Mouse (Mus musculus) limb, embryonic 13.5 days (tissue): ENCODE measurements around the gene Chd4. TPM values are rescaled to one million over a fixed set of nuclear protein-coding genes. Genes with fewer than 3 reads are reported as not detected.
A peak's percentile ranks its signal among the peaks of the same experiment; 100 is the strongest.

Experiments used
- ATAC-seq: fragments of 200-750 bp; cut with Nextera tagmentation; 2 replicates; pipeline ENCODE4 v1.8.0; 2017; ENCODE audit warnings: low read depth, moderate number of reproducible peaks, moderate TSS enrichment; ENCODE audit not compliant: low FRiP score
- H3K27ac ChIP-seq: fragments of 300-500 bp; sonication (generic); 2 replicates; pipeline ENCODE4 v1.5.1; 2015; ENCODE audit warnings: inconsistent platforms, mild to moderate bottlenecking, moderate library complexity
- H3K27me3 ChIP-seq: fragments of 300-500 bp; sonication (generic); 2 replicates; pipeline ENCODE4 v1.6.1; 2015; ENCODE audit warnings: mild to moderate bottlenecking, inconsistent platforms
- H3K36me3 ChIP-seq: fragments of 300-500 bp; sonication (generic); 2 replicates; pipeline ENCODE4 v1.6.1; 2015; ENCODE audit warnings: inconsistent platforms, mild to moderate bottlenecking, moderate library complexity
- H3K4me1 ChIP-seq: fragments of 300-500 bp; sonication (generic); 2 replicates; pipeline ENCODE4 v1.6.1; 2015; ENCODE audit warnings: inconsistent platforms
- H3K4me2 ChIP-seq: fragments of 300-500 bp; sonication (generic); replicated peaks from 2 replicates; pipeline ENCODE4 v1.6.1; 2015; ENCODE audit warnings: inconsistent platforms, mild to moderate bottlenecking, moderate library complexity
- H3K4me3 ChIP-seq: fragments of 300-500 bp; sonication (generic); 2 replicates; pipeline ENCODE4 v1.5.1; 2015; ENCODE audit warnings: moderate library complexity, mild to moderate bottlenecking, inconsistent platforms
- H3K9ac ChIP-seq: fragments of 300-500 bp; sonication (generic); 2 replicates; pipeline ENCODE4 v1.6.1; 2015; ENCODE audit warnings: mild to moderate bottlenecking, inconsistent platforms
- H3K9me3 ChIP-seq: fragments of 300-500 bp; sonication (generic); 2 replicates; pipeline ENCODE4 v1.6.1; 2016; ENCODE audit warnings: inconsistent platforms
- WGBS: fragments of 180-500 bp; shearing (Covaris S2); methylation state at CpG from one replicate; pipeline ENCODE4 v1.1.7; 2015; 5-methylcytosine and 5-hydroxymethylcytosine counted together
- microRNA-seq: library from miRNA; unstranded; fragments of <30 nt; microRNA quantifications from one replicate; pipeline ENCODE4, GENCODE M21; 2016
- polyA plus RNA-seq: library from polyadenylated mRNA; unstranded; fragments of >200 nt; fragmentation: Nextera tagmentation; extraction: Ambion mirVana; gene quantifications from 2 replicates; pipeline ENCODE4 v1.2.1, GENCODE M21; 2015

Gene Chd4
- polyA plus RNA-seq, 1 experiment from 2014 or later, result 86.8 TPM

- no peaks in the 10 kb centered on the region for H3K27me3 ChIP-seq
- H3K4me2 ChIP-seq, result peak within 1 kb of the TSS; percentile 84
- WGBS, result under 1% methylated on average over 18 of the region's 18 CpGs
- H3K27ac ChIP-seq, result peak within 1 kb of the TSS; percentile 95
- H3K4me3 ChIP-seq, result peak within 1 kb of the TSS; percentile 97
- H3K4me1 ChIP-seq, result peaks cover 45% of the 10 kb centered on the region
- H3K9ac ChIP-seq, result peak within 1 kb of the TSS; percentile 98
- H3K9me3 ChIP-seq, result no peaks in the 10 kb centered on the region
- peaks cover 63% of the 10 kb centered on the region for H3K36me3 ChIP-seq
- peak; percentile 26 for ATAC-seq
Observed at GRCm38 (mm10) chr6:125166051-125166751, 70.4 kb downstream of the Chd4 start, which contains the start of gene Gapdh. Gene Gapdh, minus strand, starts transcription at chr6:125166467.

- H3K4me1 ChIP-seq, result peaks cover 40% of the 10 kb centered on the region
- H3K36me3 ChIP-seq, result peaks cover 66% of the 10 kb centered on the region
- H3K9me3 ChIP-seq, result no peaks in the 10 kb centered on the region
- peak; percentile 12 for ATAC-seq
- peak overlapping the region; percentile 97 for H3K4me3 ChIP-seq
- peak overlapping the region; percentile 93 for H3K27ac ChIP-seq
- H3K9ac ChIP-seq, result peak overlapping the region; percentile 67
- 20% methylated on average over 10 of the region's 10 CpGs for WGBS
- H3K27me3 ChIP-seq, result no peaks in the 10 kb centered on the region
- H3K4me2 ChIP-seq, result peak overlapping the region; percentile 84
Observed at GRCm38 (mm10) chr6:125166861-125167650, 71.3 kb downstream of the Chd4 start.

DNA sequence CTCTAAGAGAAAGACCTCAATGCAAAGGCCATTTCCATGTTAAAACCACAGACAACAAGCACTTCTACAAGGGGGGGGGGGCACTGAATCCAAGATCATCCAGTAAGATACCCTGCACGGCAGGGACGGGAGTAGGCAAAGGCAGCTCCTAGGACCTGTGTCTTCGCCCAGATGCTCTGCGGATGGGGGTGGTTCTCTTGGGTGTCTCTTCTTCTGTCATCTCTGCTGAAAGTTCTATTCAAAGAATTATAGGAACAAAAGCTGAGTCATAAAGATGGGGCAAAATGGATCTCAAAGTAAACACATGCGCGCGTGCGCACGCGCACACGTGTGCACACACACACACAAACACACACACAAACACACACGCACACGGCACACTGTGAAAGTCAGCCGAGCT lies 72.3 kb downstream of the Chd4 start:
- no peaks in the 10 kb centered on the region for H3K9me3 ChIP-seq
- ATAC-seq, result no peak
- no peak overlapping the region for H3K27ac ChIP-seq
- WGBS, result 92% methylated on average over 14 of the region's 14 CpGs
- no peak overlapping the region for H3K4me2 ChIP-seq
- peaks cover 70% of the 10 kb centered on the region for H3K36me3 ChIP-seq
- H3K27me3 ChIP-seq, result no peaks in the 10 kb centered on the region
- H3K9ac ChIP-seq, result 0 out of 2 replicates have a peak overlapping the region, but pooled peaks have one; percentile 4
- H3K4me3 ChIP-seq, result no peak overlapping the region
- H3K4me1 ChIP-seq, result peaks cover 34% of the 10 kb centered on the region

- Histone ChIP-seq H3K27me3 (no peaks in the 10 kb centered on the region), H3K9ac (no peak overlapping the region; the same call in 1 of the 2 replicates), H3K9me3 (no peaks in the 10 kb centered on the region), H3K4me2 (no peak overlapping the region), H3K36me3 (peaks cover 80% of the 10 kb centered on the region), H3K4me3 (no peak overlapping the region), H3K27ac (no peak overlapping the region), H3K4me1 (peaks cover 22% of the 10 kb centered on the region)
- ATAC-seq, result no peak
- 83% methylated on average over 6 of the region's 6 CpGs for WGBS
Observed at GRCm38 (mm10) chr6:125170194-125170593, 74.4 kb downstream of the Chd4 start.

DNA sequence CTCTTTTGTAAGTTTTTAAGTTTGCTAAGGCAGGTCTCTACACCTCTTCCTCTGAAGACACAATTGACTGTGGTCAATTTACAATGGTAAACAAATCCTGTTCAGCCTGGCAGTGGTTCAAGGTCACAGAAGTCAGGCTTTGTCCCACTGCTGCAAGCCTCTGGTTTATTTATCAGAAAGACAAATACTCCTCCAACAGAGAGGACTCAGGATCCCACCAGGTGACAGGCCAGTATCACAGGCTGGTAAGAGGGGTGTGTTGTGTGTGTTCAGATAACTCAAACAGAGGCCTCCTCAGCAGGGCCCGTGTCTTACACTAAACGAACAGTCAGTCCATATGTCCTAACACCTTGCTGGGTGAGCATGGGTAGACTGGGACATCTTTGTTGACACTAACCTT lies 76.7 kb downstream of the Chd4 start:
- Histone ChIP-seq H3K9me3 (no peaks in the 10 kb centered on the region), H3K27ac (no peak overlapping the region), H3K36me3 (peaks cover 100% of the 10 kb centered on the region), H3K4me2 (no peak overlapping the region), H3K4me1 (peaks cover 4% of the 10 kb centered on the region), H3K4me3 (no peak overlapping the region), H3K9ac (no peak overlapping the region), H3K27me3 (no peaks in the 10 kb centered on the region)
- 91% methylated on average over 2 of the region's 2 CpGs for WGBS
- ATAC-seq, result no peak

DNA sequence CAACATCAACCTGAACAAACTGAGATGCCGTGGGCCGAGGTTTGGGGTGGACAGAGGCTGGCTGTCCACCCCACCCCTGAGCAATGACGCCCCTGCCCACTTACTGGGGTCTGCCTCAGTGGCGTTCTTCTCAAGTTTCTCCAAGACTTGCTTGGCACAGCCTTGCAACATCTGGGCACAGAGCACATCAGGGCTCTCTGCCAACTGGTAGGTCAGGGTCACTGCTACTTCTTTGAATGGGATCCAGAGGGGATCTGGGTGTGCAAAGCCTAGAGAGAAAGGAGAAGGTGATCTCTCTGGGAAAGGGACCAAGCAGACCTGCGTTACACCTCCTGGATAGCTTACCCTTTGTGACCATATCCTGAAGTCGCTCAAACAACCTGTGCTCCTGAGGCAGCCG lies 77.5 kb downstream of the Chd4 start:
- H3K9me3 ChIP-seq, result no peaks in the 10 kb centered on the region
- no peaks in the 10 kb centered on the region for H3K4me1 ChIP-seq
- H3K4me2 ChIP-seq, result no peak overlapping the region
- H3K27ac ChIP-seq, result no peak overlapping the region
- no peak for ATAC-seq
- peaks cover 100% of the 10 kb centered on the region for H3K36me3 ChIP-seq
- H3K4me3 ChIP-seq, result no peak overlapping the region
- WGBS, result 94% methylated on average over 7 of the region's 7 CpGs
- no peak overlapping the region for H3K9ac ChIP-seq
- H3K27me3 ChIP-seq, result no peaks in the 10 kb centered on the region

DNA sequence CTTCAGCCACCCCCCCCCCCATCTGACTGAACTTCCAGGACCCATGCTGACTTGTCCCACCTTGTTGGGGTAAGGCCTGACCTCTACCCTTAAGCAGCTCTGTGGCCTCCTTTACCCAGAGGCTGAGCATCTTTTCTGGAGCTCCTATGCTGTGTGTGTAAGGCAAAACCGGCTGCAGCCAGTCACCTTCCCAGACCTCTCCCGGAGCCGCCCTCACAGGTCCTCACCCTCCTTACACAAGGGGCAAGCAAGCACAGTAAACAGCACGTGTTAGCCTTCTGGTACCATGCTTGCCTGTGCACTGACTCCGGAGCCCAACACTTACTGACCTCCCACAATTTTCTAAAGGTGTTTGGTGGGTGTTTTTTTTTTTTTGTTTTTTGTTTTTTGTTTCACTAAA lies 79.7 kb downstream of the Chd4 start:
- Histone ChIP-seq H3K27ac (no peak overlapping the region), H3K36me3 (peaks cover 100% of the 10 kb centered on the region), H3K9ac (no peak overlapping the region), H3K27me3 (no peaks in the 10 kb centered on the region), H3K4me2 (no peak overlapping the region), H3K4me3 (no peak overlapping the region), H3K9me3 (no peaks in the 10 kb centered on the region), H3K4me1 (no peaks in the 10 kb centered on the region)
- WGBS, result 90% methylated on average over 5 of the region's 5 CpGs
- ATAC-seq, result no peak

DNA sequence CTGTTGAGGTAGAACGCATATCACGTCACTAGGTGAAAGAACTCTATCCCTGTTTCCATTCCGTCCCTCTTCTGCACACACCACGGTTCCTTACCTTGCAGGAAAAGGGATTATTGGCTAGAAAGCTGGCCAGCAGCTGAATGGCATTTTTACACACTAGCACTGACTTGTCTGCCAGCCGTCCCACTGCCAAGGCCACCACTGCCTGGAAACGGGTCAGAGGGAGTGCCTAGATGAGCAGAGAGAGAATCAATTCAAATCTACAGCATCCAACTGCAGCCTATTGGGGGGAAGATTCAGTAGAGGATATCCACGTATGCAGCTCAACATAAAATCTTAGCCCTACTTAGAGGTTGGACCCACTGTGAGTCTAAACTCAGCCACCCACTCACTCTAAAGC lies 83.8 kb downstream of the Chd4 start:
- no peak overlapping the region for H3K4me2 ChIP-seq
- no peak overlapping the region for H3K9ac ChIP-seq
- no peak for ATAC-seq
- peaks cover 99% of the 10 kb centered on the region for H3K36me3 ChIP-seq
- no peak overlapping the region for H3K27ac ChIP-seq
- H3K4me1 ChIP-seq, result no peaks in the 10 kb centered on the region
- 89% methylated on average over 7 of the region's 7 CpGs for WGBS
- H3K27me3 ChIP-seq, result no peaks in the 10 kb centered on the region
- H3K9me3 ChIP-seq, result no peaks in the 10 kb centered on the region
- H3K4me3 ChIP-seq, result no peak overlapping the region

Small RNA genes lying within 50 kb of the gene (microRNA-seq; reads per million reads assigned to microRNA genes)
- gene Mir7045, result not detected

Other genes starting within 250 kb of the Chd4 start
- 60.4 and 61.2 TPM in 2 replicates for gene P3h3, start 238.2 kb upstream of the Chd4 start, polyA plus RNA-seq
- 2.9 and 3.5 TPM in 2 replicates for gene Gpr162, start 232.0 kb upstream of the Chd4 start, polyA plus RNA-seq
- gene Cd4, start 207.8 kb upstream of the Chd4 start, polyA plus RNA-seq, result 0.04 and 0.15 TPM in 2 replicates
- gene Lag3, start 184.3 kb upstream of the Chd4 start, polyA plus RNA-seq, result 1.7 and 3.1 TPM in 2 replicates
- gene Ptms, start 175.9 kb upstream of the Chd4 start, polyA plus RNA-seq, result 303 and 321 TPM in 2 replicates
- gene Mlf2, start 164.6 kb upstream of the Chd4 start, polyA plus RNA-seq, result 354 and 355 TPM in 2 replicates
- 128 and 133 TPM in 2 replicates for gene Cops7a, start 130.4 kb upstream of the Chd4 start, polyA plus RNA-seq
- 15.7 and 19.0 TPM in 2 replicates for gene Pianp, start 99.3 kb upstream of the Chd4 start, polyA plus RNA-seq
- gene Zfp384, start 86.8 kb upstream of the Chd4 start, polyA plus RNA-seq, result 20.6 and 21.2 TPM in 2 replicates
- gene Ing4, start 56.2 kb upstream of the Chd4 start, polyA plus RNA-seq, result 183 and 190 TPM in 2 replicates
- gene Acrbp, start 46.3 kb upstream of the Chd4 start, polyA plus RNA-seq, result 16.5 and 19.2 TPM in 2 replicates
- 0.45 and 0.80 TPM in 2 replicates for gene Lpar5, start 28.1 kb upstream of the Chd4 start, polyA plus RNA-seq
- gene Nop2, start 35.9 kb downstream of the Chd4 start, polyA plus RNA-seq, result 65.6 and 67.1 TPM in 2 replicates
- gene Iffo1, start 49.3 kb downstream of the Chd4 start, polyA plus RNA-seq, result 31.5 and 33.1 TPM in 2 replicates
- 1,893 and 1,983 TPM in 2 replicates for gene Gapdh, start 70.5 kb downstream of the Chd4 start, polyA plus RNA-seq
- 146 and 148 TPM in 2 replicates for gene Ncapd2, start 95.7 kb downstream of the Chd4 start, polyA plus RNA-seq
- 212 and 213 TPM in 2 replicates for gene Mrpl51, start 95.8 kb downstream of the Chd4 start, polyA plus RNA-seq
- gene Vamp1, start 119.6 kb downstream of the Chd4 start, polyA plus RNA-seq, result 6.1 and 7.0 TPM in 2 replicates
- 3.1 and 3.2 TPM in 2 replicates for gene Tapbpl, start 135.9 kb downstream of the Chd4 start, polyA plus RNA-seq
- gene Cd27, start 141.0 kb downstream of the Chd4 start, polyA plus RNA-seq, result 2.5 and 3.8 TPM in 2 replicates
- 0.80 and 0.91 TPM in 2 replicates for gene Tuba3a, start 190.1 kb downstream of the Chd4 start, polyA plus RNA-seq
- gene Ltbr, start 217.9 kb downstream of the Chd4 start, polyA plus RNA-seq, result 45.1 and 46.2 TPM in 2 replicates
- 1.1 and 1.4 TPM in 2 replicates for gene Scnn1a, start 224.7 kb downstream of the Chd4 start, polyA plus RNA-seq